In genomic region chr19:29270226-29270625, GRCm38 (mm10) we compare ENCODE assay signal across 14 mouse cellular contexts. TPM values are rescaled to one million over a fixed set of nuclear protein-coding genes. Genes with fewer than 3 reads are reported as not detected.
DNase-seq lines count a peak whose midpoint lies in the region; ATAC-seq and TF ChIP-seq lines count a peak whose summit lies in the region.
"Had no signal": no experiment of that assay in that cellular context is flagged by ENCODE, and none has a peak within 500 bp of the region (broad histone marks: within the 10 kb centered on the region; RNA-seq: fewer than 3 reads in every experiment).

No protein-coding gene starts in this region.

- no peak overlapping the region for H3K27ac ChIP-seq in forebrain, postnatal 0 days (ENCODE audit: low read depth, low read length)
- H3K27ac ChIP-seq in forebrain, embryonic 11.5 days (ENCODE audit: low read depth, low read length): no peak overlapping the region
- no peak overlapping the region for H3K27ac ChIP-seq in liver, embryonic 13.5 days
- no peak overlapping the region for H3K27ac ChIP-seq in liver, embryonic 11.5 days (ENCODE audit: low read depth, low read length)
- no peak overlapping the region for H3K27ac ChIP-seq in midbrain, postnatal 0 days (ENCODE audit: low read depth, low read length)
- H3K27ac ChIP-seq: forebrain, embryonic 12.5 days; limb, embryonic 12.5 days; neural tube, embryonic 13.5 days had no signal

- no peak overlapping the region for H3K4me3 ChIP-seq in forebrain, postnatal 0 days (ENCODE audit: low read depth, low read length)
- no peak overlapping the region for H3K4me3 ChIP-seq in forebrain, embryonic 11.5 days (ENCODE audit: low read depth, low read length)
- H3K4me3 ChIP-seq in liver, embryonic 13.5 days (replicated peaks): no peak overlapping the region
- no peak overlapping the region for H3K4me3 ChIP-seq in liver, embryonic 11.5 days (ENCODE audit: low read depth, low read length)
- no peak overlapping the region for H3K4me3 ChIP-seq in midbrain, postnatal 0 days (ENCODE audit: low read depth, low read length)
- H3K4me3 ChIP-seq: forebrain, embryonic 12.5 days; limb, embryonic 12.5 days; neural tube, embryonic 13.5 days had no signal

- ATAC-seq in forebrain, postnatal 0 days: peak; percentile 29; the same call in 1 of the 2 replicates
- no peak for ATAC-seq in forebrain, embryonic 11.5 days (replicated peaks; ENCODE audit: low FRiP score)
- peak; percentile 51 for ATAC-seq in liver, embryonic 13.5 days (ENCODE audit: low read depth)
- ATAC-seq in liver, embryonic 11.5 days (replicated peaks; ENCODE audit: low FRiP score): no peak
- ATAC-seq in midbrain, postnatal 0 days (ENCODE audit: low FRiP score): no peak

- H3K9me3 ChIP-seq in forebrain, postnatal 0 days (ENCODE audit: low read length): no peaks in the 10 kb centered on the region
- no peaks in the 10 kb centered on the region for H3K9me3 ChIP-seq in forebrain, embryonic 11.5 days (ENCODE audit: control insufficient read depth, low read length)
- H3K9me3 ChIP-seq in liver, embryonic 13.5 days (replicated peaks): no peaks in the 10 kb centered on the region
- no peaks in the 10 kb centered on the region for H3K9me3 ChIP-seq in liver, embryonic 11.5 days (ENCODE audit: control insufficient read depth, low read length)
- H3K9me3 ChIP-seq in midbrain, postnatal 0 days (ENCODE audit: low read length): no peaks in the 10 kb centered on the region
- H3K9me3 ChIP-seq: forebrain, embryonic 12.5 days; limb, embryonic 12.5 days; neural tube, embryonic 13.5 days had no signal

- H3K9ac ChIP-seq in forebrain, postnatal 0 days: no peak overlapping the region
- no peak overlapping the region for H3K9ac ChIP-seq in forebrain, embryonic 11.5 days (ENCODE audit: low read length)
- H3K9ac ChIP-seq in liver, embryonic 13.5 days: no peak overlapping the region
- H3K9ac ChIP-seq in liver, embryonic 11.5 days (ENCODE audit: low read depth, low read length): no peak overlapping the region
- H3K9ac ChIP-seq in midbrain, postnatal 0 days (replicated peaks; ENCODE audit: low read length, poor library complexity, severe bottlenecking): no peak overlapping the region
- H3K9ac ChIP-seq: forebrain, embryonic 12.5 days; limb, embryonic 12.5 days; neural tube, embryonic 13.5 days had no signal

- H3K4me2 ChIP-seq in forebrain, postnatal 0 days (ENCODE audit: low read depth): no peak overlapping the region
- H3K4me2 ChIP-seq in forebrain, embryonic 11.5 days (ENCODE audit: low read depth, low read length, severe bottlenecking): no peak overlapping the region
- no peak overlapping the region for H3K4me2 ChIP-seq in liver, embryonic 13.5 days
- H3K4me2 ChIP-seq in liver, embryonic 11.5 days: no peak overlapping the region
- H3K4me2 ChIP-seq in midbrain, postnatal 0 days (ENCODE audit: low read depth, low read length, poor library complexity, severe bottlenecking): no peak overlapping the region
- H3K4me2 ChIP-seq: forebrain, embryonic 12.5 days; limb, embryonic 12.5 days; neural tube, embryonic 13.5 days had no signal

- H3K36me3 ChIP-seq in forebrain, postnatal 0 days (ENCODE audit: insufficient read depth): peaks cover 4% of the 10 kb centered on the region; the same call in 1 of the 2 replicates
- H3K36me3 ChIP-seq in forebrain, embryonic 11.5 days (ENCODE audit: control insufficient read depth, insufficient read depth, low read length): no peaks in the 10 kb centered on the region
- peaks cover 44% of the 10 kb centered on the region for H3K36me3 ChIP-seq in liver, embryonic 13.5 days
- H3K36me3 ChIP-seq in liver, embryonic 11.5 days (ENCODE audit: control insufficient read depth, insufficient read depth, low read length): 0 out of 2 replicates have a peak, but pooled peaks cover 2% of the 10 kb centered on the region
- no peaks in the 10 kb centered on the region for H3K36me3 ChIP-seq in midbrain, postnatal 0 days (ENCODE audit: insufficient read depth, low read length)
- H3K36me3 ChIP-seq: forebrain, embryonic 12.5 days had no signal

- no peak for TF ChIP-seq CTCF in forebrain, postnatal 0 days (IDR thresholded peaks at IDR 0.05; ENCODE audit: low read depth)
- peak; percentile 37 for TF ChIP-seq CTCF in midbrain, postnatal 0 days (IDR thresholded peaks at IDR 0.05)

- 37% methylated on average over 6 of the region's 6 CpGs for WGBS in forebrain, postnatal 0 days
- 64% methylated on average over 6 of the region's 6 CpGs for WGBS in forebrain, embryonic 11.5 days
- WGBS in liver, embryonic 13.5 days (ENCODE audit: insufficient replicate concordance): 68% methylated on average over 6 of the region's 6 CpGs
- WGBS in liver, embryonic 11.5 days: 62% methylated on average over 6 of the region's 6 CpGs
- 23% methylated on average over 6 of the region's 6 CpGs for WGBS in midbrain, postnatal 0 days

- H3K27me3 ChIP-seq in forebrain, postnatal 0 days (ENCODE audit: insufficient read depth, low read length): no peaks in the 10 kb centered on the region
- no peaks in the 10 kb centered on the region for H3K27me3 ChIP-seq in forebrain, embryonic 11.5 days (ENCODE audit: control insufficient read depth, insufficient read depth, low read length)
- no peaks in the 10 kb centered on the region for H3K27me3 ChIP-seq in liver, embryonic 13.5 days
- H3K27me3 ChIP-seq in liver, embryonic 11.5 days (replicated peaks; ENCODE audit: control insufficient read depth, insufficient read depth, low read length): no peaks in the 10 kb centered on the region
- H3K27me3 ChIP-seq in midbrain, postnatal 0 days (ENCODE audit: insufficient read depth, low read length): no peaks in the 10 kb centered on the region
- H3K27me3 ChIP-seq: forebrain, embryonic 12.5 days; limb, embryonic 12.5 days; neural tube, embryonic 13.5 days had no signal

- DNase-seq in forebrain, postnatal 0 days: no peak
- DNase-seq in forebrain, embryonic 11.5 days (ENCODE audit: low spot score): no peak
- DNase-seq in liver, embryonic 13.5 days: no peak
- no peak for DNase-seq in liver, embryonic 11.5 days (ENCODE audit: low spot score)
- peak; percentile 9 for DNase-seq in MN1 (ENCODE audit: low spot score)
- DNase-seq in midbrain, postnatal 0 days (ENCODE audit: low spot score): peak; percentile 32
- DNase-seq in layer of hippocampus, adult 9-11 months: no peak
- no peak for DNase-seq in natural killer cell, adult 2 months (ENCODE audit: low spot score in 2 of 2)
- DNase-seq: heart, postnatal 4 days; lung, postnatal 14 days; thymus, postnatal 4 days had no signal

- no peaks in the 10 kb centered on the region for H3K4me1 ChIP-seq in forebrain, postnatal 0 days (ENCODE audit: insufficient read depth)
- H3K4me1 ChIP-seq in forebrain, embryonic 11.5 days (replicated peaks; ENCODE audit: control insufficient read depth, insufficient read depth, low read length): no peaks in the 10 kb centered on the region
- peaks cover 41% of the 10 kb centered on the region for H3K4me1 ChIP-seq in liver, embryonic 13.5 days (replicated peaks)
- H3K4me1 ChIP-seq in liver, embryonic 11.5 days (replicated peaks; ENCODE audit: control insufficient read depth, insufficient read depth, low read length): peaks cover 12% of the 10 kb centered on the region
- H3K4me1 ChIP-seq in midbrain, postnatal 0 days (ENCODE audit: insufficient read depth, low read length): no peaks in the 10 kb centered on the region
- H3K4me1 ChIP-seq: limb, embryonic 12.5 days had no signal

RNA-seq across cellular contexts. Expression of gene Jak2, which starts 18.6 kb away (rescaled TPM):
- 52.5 and 54.2 TPM in 2 replicates for total RNA-seq in forebrain, postnatal 0 days (2014; rRNA removed)
- polyA plus RNA-seq in forebrain, postnatal 0 days (2015; fragmentation: Nextera tagmentation; extraction: Ambion mirVana): 12.4 and 13.2 TPM in 2 replicates
- 13.2 and 14.6 TPM in 2 replicates for polyA plus RNA-seq in forebrain, embryonic 11.5 days (2014; fragmentation: Nextera tagmentation; extraction: Ambion mirVana)
- polyA plus RNA-seq in liver, embryonic 13.5 days (2015; fragmentation: Nextera tagmentation; extraction: Ambion mirVana): 10.9 and 11.8 TPM in 2 replicates
- 18.1 and 20.2 TPM in 2 replicates for polyA plus RNA-seq in liver, embryonic 11.5 days (2014; fragmentation: Nextera tagmentation; extraction: Ambion mirVana)
- total RNA-seq in midbrain, postnatal 0 days (2014; rRNA removed): 35.3 and 37.6 TPM in 2 replicates
- polyA plus RNA-seq in midbrain, postnatal 0 days (2015; fragmentation: Nextera tagmentation; extraction: Ambion mirVana): 10.7 and 12.0 TPM in 2 replicates

RNA-seq across cellular contexts. Expression of gene Insl6, which starts 54.9 kb away (rescaled TPM):
- 0.48 and 0.54 TPM in 2 replicates for total RNA-seq in forebrain, postnatal 0 days (2014; rRNA removed)
- 2.0 and 2.2 TPM in 2 replicates for polyA plus RNA-seq in forebrain, postnatal 0 days (2015; fragmentation: Nextera tagmentation; extraction: Ambion mirVana)
- polyA plus RNA-seq in forebrain, embryonic 11.5 days (2014; fragmentation: Nextera tagmentation; extraction: Ambion mirVana): 6.7 and 7.2 TPM in 2 replicates
- polyA plus RNA-seq in liver, embryonic 13.5 days (2015; fragmentation: Nextera tagmentation; extraction: Ambion mirVana): 0.65 and 1.1 TPM in 2 replicates
- polyA plus RNA-seq in liver, embryonic 11.5 days (2014; fragmentation: Nextera tagmentation; extraction: Ambion mirVana): 3.1 and 3.2 TPM in 2 replicates
- 4.6 TPM in 1 of 2 replicates, not detected in the other for total RNA-seq in midbrain, postnatal 0 days (2014; rRNA removed)
- polyA plus RNA-seq in midbrain, postnatal 0 days (2015; fragmentation: Nextera tagmentation; extraction: Ambion mirVana): 1.5 and 1.8 TPM in 2 replicates

Comparison
In these comparisons a context has a peak if more than half of its experiments do, and no peak if none do; other contexts are left out.
1. ATAC-seq: peak in forebrain, postnatal 0 days (single experiment) and liver, embryonic 13.5 days (single experiment); none in forebrain, embryonic 11.5 days (single experiment), liver, embryonic 11.5 days (single experiment) and midbrain, postnatal 0 days (single experiment).
2. DNase-seq: peak in MN1 (single experiment) and midbrain, postnatal 0 days (single experiment); none in forebrain, postnatal 0 days (single experiment), forebrain, embryonic 11.5 days (single experiment), liver, embryonic 13.5 days (single experiment), liver, embryonic 11.5 days (single experiment), layer of hippocampus, adult 9-11 months (single experiment) and natural killer cell, adult 2 months (0 of 2).